Mouse (Mus musculus) heart, postnatal 0 days (tissue): ENCODE measurements around the gene Zbtb33. TPM values are rescaled to one million over a fixed set of nuclear protein-coding genes. Genes with fewer than 3 reads are reported as not detected.

ENCODE experiments used
- ATAC-seq: fragments of 200-750 bp; cut with Nextera tagmentation; 2 replicates; pipeline ENCODE4 v1.8.0; 2017; ENCODE audit warnings: low read depth, moderate number of reproducible peaks, moderate library complexity; ENCODE audit not compliant: insufficient read depth
- DNase-seq: peaks from one replicate; pipeline ENCODE4 v3.0.0-alpha.2; 2016; ENCODE audit warnings: low spot score
- H3K27ac ChIP-seq: fragments of 300-500 bp; sonication (generic); 2 replicates; pipeline ENCODE4 v1.5.1; 2014; ENCODE audit warnings: low read depth, mild to moderate bottlenecking
- H3K27me3 ChIP-seq: fragments of 300-500 bp; sonication (generic); 2 replicates; pipeline ENCODE4 v1.6.1; 2014; ENCODE audit warnings: low read length, mixed read lengths; ENCODE audit not compliant: control insufficient read depth, insufficient read depth
- H3K36me3 ChIP-seq: fragments of 300-500 bp; sonication (generic); replicated peaks from 2 replicates; pipeline ENCODE4 v1.6.1; 2014; ENCODE audit warnings: low read length, mixed read lengths; ENCODE audit not compliant: control insufficient read depth, insufficient read depth
- H3K4me1 ChIP-seq: fragments of 300-500 bp; sonication (generic); 2 replicates; pipeline ENCODE4 v1.6.1; 2014; ENCODE audit warnings: antibody characterized with exemption; ENCODE audit not compliant: control insufficient read depth, insufficient read depth
- H3K4me2 ChIP-seq: fragments of 300-500 bp; sonication (generic); 2 replicates; pipeline ENCODE4 v1.6.1; 2014; ENCODE audit warnings: low read depth, mild to moderate bottlenecking, low read length, moderate library complexity
- H3K4me3 ChIP-seq: fragments of 300-500 bp; sonication (generic); 2 replicates; pipeline ENCODE4 v1.5.1; 2014; ENCODE audit warnings: low read depth, low read length
- H3K9ac ChIP-seq: fragments of 300-500 bp; sonication (generic); replicated peaks from 2 replicates; pipeline ENCODE4 v1.6.1; 2014; ENCODE audit warnings: low read depth, low read length, mixed read lengths
- H3K9me3 ChIP-seq: fragments of 300-500 bp; sonication (generic); replicated peaks from 2 replicates; pipeline ENCODE4 v1.6.1; 2016; ENCODE audit warnings: low read length; ENCODE audit not compliant: control insufficient read depth
- CTCF ChIP-seq: IDR thresholded peaks from 2 replicates; pipeline ENCODE4 v1.5.1; 2016; ENCODE audit warnings: antibody characterized with exemption, control low read depth, low read depth
- EP300 ChIP-seq: IDR thresholded peaks from 2 replicates; pipeline ENCODE4 v1.6.1; 2016; ENCODE audit warnings: antibody characterized with exemption, low read depth
- WGBS: fragments of 180-500 bp; shearing (Covaris S2); extraction: QIAGEN DNeasy Blood & Tissue Kit; methylation state at CpG from one replicate; pipeline ENCODE4 v1.1.7; 2014; 5-methylcytosine and 5-hydroxymethylcytosine counted together
- microRNA-seq: library from miRNA; unstranded; fragments of <30 nt; microRNA quantifications from one replicate; pipeline ENCODE4, GENCODE M21; 2016
- polyA plus RNA-seq: library from polyadenylated mRNA; unstranded; fragments of >200 nt; fragmentation: Nextera tagmentation; extraction: Ambion mirVana; gene quantifications from 2 replicates; pipeline ENCODE4 v1.2.1, GENCODE M21; 2015
- total RNA-seq: library from RNA; depleted of rRNA; stranded (reverse); fragments of >200 nt; gene quantifications from 2 replicates; pipeline ENCODE4 v1.2.3, GENCODE M21; 2014; ENCODE audit warnings: low replicate concordance; rRNA removed

The Zbtb33 gene
- total and polyA plus RNA-seq, 2 experiments from 2014 or later = 1.6 to 14.1 TPM

DNA sequence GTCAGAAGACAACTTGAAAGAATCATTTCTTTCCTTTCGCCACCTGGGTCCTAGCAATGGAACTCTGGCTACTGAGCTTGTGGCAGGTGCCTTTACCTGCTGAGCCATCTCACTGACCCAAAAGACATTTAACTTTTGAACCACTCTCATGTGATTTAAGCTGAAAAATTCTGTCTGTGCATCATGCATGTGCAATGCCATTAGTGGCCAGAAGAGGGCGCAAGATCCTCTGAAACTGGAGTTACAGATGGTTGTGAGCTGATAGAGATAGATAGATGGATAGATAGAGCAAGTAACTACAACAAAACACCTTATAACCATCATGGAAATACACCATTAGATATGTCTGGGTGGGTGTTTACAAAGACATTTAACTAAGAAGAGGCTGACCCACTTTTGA lies 48.1 kb downstream of the Zbtb33 start:
- no peak overlapping the region for H3K9ac ChIP-seq
- no peak overlapping the region for H3K4me3 ChIP-seq
- DNase-seq = no peak
- H3K27me3 ChIP-seq = no peaks in the 10 kb centered on the region
- no peaks in the 10 kb centered on the region for H3K9me3 ChIP-seq
- TF ChIP-seq EP300 = no peak
- TF ChIP-seq CTCF = peak; percentile 48
- H3K27ac ChIP-seq = no peak overlapping the region
- WGBS = 34% methylated on average over 2 of the region's 2 CpGs
- no peaks in the 10 kb centered on the region for H3K4me1 ChIP-seq
- H3K4me2 ChIP-seq = no peak overlapping the region
- H3K36me3 ChIP-seq = no peaks in the 10 kb centered on the region
- no peak for ATAC-seq

Small RNA genes within 50 kb of the gene (microRNA-seq; reads per million reads assigned to microRNA genes)
- not detected for gene Mir3110

Other genes with a start within 250 kb of the Zbtb33 start
- not detected in 2 replicates for gene Btg1-ps1, start 171.0 kb upstream of the Zbtb33 start, total RNA-seq
- gene Btg1-ps1, start 171.0 kb upstream of the Zbtb33 start, polyA plus RNA-seq = not detected in 2 replicates
- gene Btg1-ps2, start 146.7 kb upstream of the Zbtb33 start, total RNA-seq = not detected in 2 replicates
- gene Btg1-ps2, start 146.7 kb upstream of the Zbtb33 start, polyA plus RNA-seq = not detected in 2 replicates
- gene Rhox10, start 123.3 kb upstream of the Zbtb33 start, total RNA-seq = not detected in 2 replicates
- not detected in 2 replicates for gene Rhox10, start 123.3 kb upstream of the Zbtb33 start, polyA plus RNA-seq
- not detected in 2 replicates for gene Rhox11, start 104.7 kb upstream of the Zbtb33 start, total RNA-seq
- not detected in 2 replicates for gene Rhox11, start 104.7 kb upstream of the Zbtb33 start, polyA plus RNA-seq
- not detected in 2 replicates for gene Rhox12, start 78.9 kb upstream of the Zbtb33 start, total RNA-seq
- gene Rhox12, start 78.9 kb upstream of the Zbtb33 start, polyA plus RNA-seq = not detected in 2 replicates
- gene Rhox13, start 68.6 kb upstream of the Zbtb33 start, total RNA-seq = not detected in 2 replicates
- not detected in 2 replicates for gene Rhox13, start 68.6 kb upstream of the Zbtb33 start, polyA plus RNA-seq
- gene Tmem255a, start 62.6 kb downstream of the Zbtb33 start, total RNA-seq = 15.7 and 31.9 TPM in 2 replicates
- gene Tmem255a, start 62.6 kb downstream of the Zbtb33 start, polyA plus RNA-seq = 23.0 and 23.4 TPM in 2 replicates
- gene Atp1b4, start 126.4 kb downstream of the Zbtb33 start, total RNA-seq = not detected in 2 replicates
- gene Atp1b4, start 126.4 kb downstream of the Zbtb33 start, polyA plus RNA-seq = 0.10 and 0.11 TPM in 2 replicates